Mouse (Mus musculus): ENCODE measurements around the gene Sdc3. TPM values are rescaled to one million over a fixed set of nuclear protein-coding genes. Genes with fewer than 3 reads are reported as not detected.

Sdc3 gene
- polyA plus RNA-seq, 1 experiment from 2014 or later = 20.5 TPM

DNA sequence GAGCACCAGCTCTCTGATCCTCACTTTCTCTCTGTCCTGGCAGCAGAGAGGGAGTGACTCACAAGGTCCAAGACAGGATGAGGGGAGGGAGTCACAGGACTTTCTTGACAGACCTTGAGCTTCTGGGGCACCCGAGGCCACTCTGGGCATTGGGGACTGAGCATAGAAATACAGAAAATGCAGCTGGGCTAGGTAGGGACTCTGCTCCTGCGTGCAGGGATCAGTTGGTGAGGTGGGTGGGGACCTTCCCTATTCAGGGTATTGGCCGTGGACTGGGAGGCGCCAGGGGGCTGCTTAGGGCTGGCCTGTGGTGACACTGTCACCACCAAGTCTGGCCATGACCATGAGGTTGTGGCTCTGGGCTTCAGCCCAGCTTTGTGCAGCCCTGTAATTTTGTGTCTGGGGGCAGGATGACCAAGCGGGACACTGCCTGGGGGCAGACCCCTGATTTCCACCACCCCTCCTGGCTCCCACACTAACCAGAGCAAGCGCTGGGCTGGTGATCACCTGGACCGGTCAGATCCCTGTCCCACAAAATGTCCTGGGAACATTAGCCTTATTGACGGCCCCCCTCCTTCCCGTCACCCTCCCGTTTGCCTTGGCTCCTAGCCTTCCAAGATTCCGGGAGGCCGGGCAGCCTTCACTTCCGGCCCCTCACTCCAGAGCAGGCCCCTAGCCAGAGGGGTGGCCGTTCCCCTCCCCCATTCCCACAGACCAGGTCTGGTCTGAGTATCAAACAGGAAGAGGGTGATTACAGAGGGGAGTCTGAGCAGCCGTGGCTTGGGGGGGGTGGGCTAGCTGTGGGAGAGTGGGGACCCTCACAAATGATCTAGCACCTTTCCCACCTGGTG, 5.1 kb downstream of the Sdc3 start:
- peaks cover 57% of the 10 kb centered on the region for H3K4me1 ChIP-seq
- no peaks in the 10 kb centered on the region for H3K9me3 ChIP-seq
- H3K27ac ChIP-seq = peak overlapping the region; percentile 50
- no peaks in the 10 kb centered on the region for H3K27me3 ChIP-seq
- no peak overlapping the region for H3K9ac ChIP-seq
- ATAC-seq (ENCODE audit: borderline replicate concordance, extremely low read depth, low FRiP score, low TSS enrichment) = peak; percentile 47; the same call in 1 of the 2 replicates
- peak overlapping the region; percentile 39 for H3K4me2 ChIP-seq
- H3K36me3 ChIP-seq = no peaks in the 10 kb centered on the region
- H3K4me3 ChIP-seq = no peak overlapping the region
- WGBS = 18% methylated on average over 15 of the region's 15 CpGs

DNA sequence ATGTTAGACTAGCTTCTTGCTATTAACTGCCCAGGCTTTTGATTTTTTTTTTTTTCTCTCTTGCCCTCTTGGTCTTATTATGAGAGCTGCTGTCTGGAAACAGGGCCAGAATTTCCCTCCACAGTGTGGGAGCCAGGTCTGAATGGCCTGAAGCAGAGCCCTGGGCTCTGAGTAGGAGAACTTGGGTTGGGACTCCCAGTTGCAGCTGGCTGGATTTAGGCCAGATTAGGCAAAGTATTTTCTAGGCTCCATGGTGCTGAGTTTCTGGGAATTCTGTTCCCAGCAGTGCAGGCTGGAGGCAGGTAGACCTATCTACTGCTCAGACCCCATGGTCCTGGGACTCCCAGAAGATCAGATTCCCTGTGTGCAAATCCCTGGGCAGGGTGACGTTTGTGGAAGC, 6.1 kb downstream of the Sdc3 start:
- peaks cover 50% of the 10 kb centered on the region for H3K4me1 ChIP-seq
- no peak overlapping the region for H3K9ac ChIP-seq
- H3K36me3 ChIP-seq = no peaks in the 10 kb centered on the region
- no peaks in the 10 kb centered on the region for H3K9me3 ChIP-seq
- H3K27me3 ChIP-seq = no peaks in the 10 kb centered on the region
- H3K4me2 ChIP-seq = no peak overlapping the region
- no peak overlapping the region for H3K4me3 ChIP-seq
- 72% methylated on average over 1 of the region's 1 CpGs for WGBS
- peak overlapping the region; percentile 50 for H3K27ac ChIP-seq
- no peak for ATAC-seq (ENCODE audit: borderline replicate concordance, extremely low read depth, low FRiP score, low TSS enrichment)

DNA sequence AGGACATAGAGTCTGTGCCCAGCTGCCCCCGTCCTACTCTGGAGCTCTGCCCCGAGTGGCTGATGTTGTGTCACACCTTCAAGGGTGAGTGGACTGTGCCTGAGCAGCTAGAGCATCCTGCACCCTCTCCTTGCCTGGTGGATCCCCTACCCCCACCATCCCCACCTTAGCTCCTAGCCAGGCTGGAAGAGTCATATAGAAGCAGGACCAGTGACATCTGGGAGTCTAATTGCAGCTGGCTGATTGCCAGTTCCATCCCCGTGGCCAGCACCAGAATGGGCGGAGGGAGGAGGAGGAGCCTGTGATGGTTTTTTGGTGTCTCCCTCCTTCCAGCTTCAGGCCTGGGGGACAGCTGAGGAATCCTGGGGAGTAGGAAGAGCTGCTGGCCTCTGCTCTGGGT, 6.8 kb downstream of the Sdc3 start:
- Histone ChIP-seq H3K27ac (peak overlapping the region; percentile 50), H3K9me3 (no peaks in the 10 kb centered on the region), H3K9ac (no peak overlapping the region), H3K36me3 (no peaks in the 10 kb centered on the region), H3K4me3 (no peak overlapping the region), H3K4me2 (no peak overlapping the region), H3K4me1 (peaks cover 47% of the 10 kb centered on the region), H3K27me3 (no peaks in the 10 kb centered on the region)
- WGBS = 37% methylated on average over 4 of the region's 4 CpGs
- ATAC-seq (ENCODE audit: borderline replicate concordance, extremely low read depth, low FRiP score, low TSS enrichment) = no peak; the same call in 1 of the 2 replicates

DNA sequence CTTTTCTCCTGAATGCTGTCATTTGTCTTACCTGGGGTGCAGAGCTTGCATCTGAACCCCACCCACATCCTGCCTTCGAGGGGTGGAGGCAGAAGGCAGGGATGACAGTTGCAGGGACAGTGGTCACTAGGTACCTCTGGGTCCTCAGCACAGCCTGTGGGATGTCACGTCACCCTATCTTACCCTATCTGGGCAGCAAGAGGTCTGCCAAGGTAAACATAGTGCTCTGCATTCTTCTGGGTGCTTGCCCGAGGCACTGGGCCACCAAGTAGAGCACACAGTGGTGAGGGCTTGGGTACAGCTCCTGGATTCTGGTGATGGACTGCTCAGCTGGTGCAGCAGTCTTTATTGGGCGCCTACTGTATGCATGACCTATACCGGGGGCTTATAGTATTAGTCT, 7.2 kb downstream of the Sdc3 start:
- 52% methylated on average over 5 of the region's 5 CpGs for WGBS
- Histone ChIP-seq H3K9me3 (no peaks in the 10 kb centered on the region), H3K9ac (no peak overlapping the region), H3K4me1 (peaks cover 43% of the 10 kb centered on the region), H3K4me3 (no peak overlapping the region), H3K27me3 (no peaks in the 10 kb centered on the region), H3K4me2 (no peak overlapping the region), H3K36me3 (no peaks in the 10 kb centered on the region), H3K27ac (no peak overlapping the region)
- ATAC-seq (ENCODE audit: borderline replicate concordance, extremely low read depth, low FRiP score, low TSS enrichment) = no peak

DNA sequence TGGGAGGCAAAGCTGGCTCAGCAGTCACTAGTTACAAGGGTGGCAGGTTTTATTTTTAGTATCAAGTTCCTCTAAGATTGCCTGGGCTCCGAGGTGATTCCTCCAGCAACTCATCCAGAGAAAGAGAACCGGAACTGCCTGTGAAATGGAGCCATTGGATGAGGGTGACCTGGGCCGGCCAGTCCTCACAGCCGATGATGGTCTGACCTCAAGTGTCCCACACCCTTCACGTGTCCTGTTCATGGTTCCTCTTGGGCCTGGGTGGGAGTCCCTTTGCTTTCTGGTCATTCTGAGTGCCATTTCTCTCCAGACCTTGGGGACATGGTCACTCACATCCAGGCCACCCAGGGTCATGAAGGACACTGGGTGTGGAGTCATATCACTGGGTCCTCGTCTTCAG, 7.8 kb downstream of the Sdc3 start:
- Histone ChIP-seq H3K27me3 (no peaks in the 10 kb centered on the region), H3K9ac (no peak overlapping the region), H3K4me2 (no peak overlapping the region), H3K27ac (no peak overlapping the region), H3K4me1 (peaks cover 48% of the 10 kb centered on the region), H3K9me3 (no peaks in the 10 kb centered on the region), H3K4me3 (no peak overlapping the region), H3K36me3 (no peaks in the 10 kb centered on the region)
- no peak for ATAC-seq (ENCODE audit: borderline replicate concordance, extremely low read depth, low FRiP score, low TSS enrichment)
- 77% methylated on average over 6 of the region's 6 CpGs for WGBS

DNA sequence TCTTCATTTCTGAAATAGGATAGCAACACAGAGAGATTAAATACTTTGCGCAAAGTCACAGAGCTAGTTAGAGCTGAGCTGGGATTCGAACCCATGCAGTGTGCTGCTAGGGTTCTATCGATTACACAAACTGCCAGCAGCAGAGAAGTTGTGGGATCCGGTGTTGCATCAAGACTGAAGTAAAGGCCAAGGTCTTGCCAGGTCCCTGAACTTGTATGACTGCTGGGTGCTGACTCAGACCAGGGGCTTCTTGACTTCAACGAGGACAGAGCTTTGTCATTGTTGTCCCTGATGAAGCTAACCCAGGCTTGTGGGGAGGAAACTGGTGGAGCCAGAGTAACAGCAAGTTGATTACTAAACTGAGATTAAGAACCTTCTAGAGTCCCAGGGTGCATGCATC, 8.9 kb downstream of the Sdc3 start:
- Histone ChIP-seq H3K27ac (no peak overlapping the region), H3K4me1 (peaks cover 52% of the 10 kb centered on the region), H3K9ac (no peak overlapping the region), H3K4me2 (no peak overlapping the region), H3K4me3 (no peak overlapping the region), H3K27me3 (no peaks in the 10 kb centered on the region), H3K36me3 (no peaks in the 10 kb centered on the region), H3K9me3 (no peaks in the 10 kb centered on the region)
- ATAC-seq (ENCODE audit: borderline replicate concordance, extremely low read depth, low FRiP score, low TSS enrichment) = no peak
- 86% methylated on average over 5 of the region's 5 CpGs for WGBS

DNA sequence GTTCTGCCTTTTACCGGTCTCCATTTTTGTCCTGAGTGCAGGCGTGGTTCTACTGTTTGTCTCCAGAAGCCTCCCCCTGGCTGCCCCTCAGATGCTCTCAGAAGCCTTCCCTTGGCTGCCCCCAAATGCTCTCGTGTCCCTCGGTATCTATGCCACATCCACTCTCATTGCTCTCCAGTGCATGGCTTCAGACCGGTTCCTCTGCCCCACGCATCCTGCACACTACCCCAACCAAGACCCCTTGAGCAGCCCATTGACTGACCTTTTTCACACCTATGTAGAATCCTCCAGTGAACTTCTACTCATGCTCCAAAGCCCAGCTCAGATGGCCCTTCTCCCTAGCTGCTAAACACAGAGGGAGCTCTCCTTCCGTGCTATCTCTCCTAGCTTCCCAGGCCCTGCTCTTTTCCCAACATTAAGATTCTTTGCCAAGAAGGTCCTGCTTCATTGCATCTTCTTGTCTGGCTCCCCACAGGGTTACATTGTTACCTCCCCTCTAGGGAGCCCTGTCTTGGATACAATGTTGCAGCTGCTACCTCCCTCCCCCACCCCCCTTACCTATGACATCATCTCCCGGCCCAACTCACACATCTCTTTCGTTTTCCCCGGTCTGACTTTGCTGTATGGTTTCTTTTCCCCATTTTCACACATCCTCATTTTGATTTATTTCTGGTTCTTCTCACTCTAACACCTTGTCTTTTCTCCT, 9.4 kb downstream of the Sdc3 start:
- H3K4me3 ChIP-seq = no peak overlapping the region
- ATAC-seq (ENCODE audit: borderline replicate concordance, extremely low read depth, low FRiP score, low TSS enrichment) = no peak
- 54% methylated on average over 10 of the region's 10 CpGs for WGBS
- H3K4me1 ChIP-seq = peaks cover 49% of the 10 kb centered on the region
- no peak overlapping the region for H3K4me2 ChIP-seq
- H3K27me3 ChIP-seq = no peaks in the 10 kb centered on the region
- no peak overlapping the region for H3K9ac ChIP-seq
- H3K9me3 ChIP-seq = no peaks in the 10 kb centered on the region
- H3K27ac ChIP-seq = no peak overlapping the region
- H3K36me3 ChIP-seq = no peaks in the 10 kb centered on the region

DNA sequence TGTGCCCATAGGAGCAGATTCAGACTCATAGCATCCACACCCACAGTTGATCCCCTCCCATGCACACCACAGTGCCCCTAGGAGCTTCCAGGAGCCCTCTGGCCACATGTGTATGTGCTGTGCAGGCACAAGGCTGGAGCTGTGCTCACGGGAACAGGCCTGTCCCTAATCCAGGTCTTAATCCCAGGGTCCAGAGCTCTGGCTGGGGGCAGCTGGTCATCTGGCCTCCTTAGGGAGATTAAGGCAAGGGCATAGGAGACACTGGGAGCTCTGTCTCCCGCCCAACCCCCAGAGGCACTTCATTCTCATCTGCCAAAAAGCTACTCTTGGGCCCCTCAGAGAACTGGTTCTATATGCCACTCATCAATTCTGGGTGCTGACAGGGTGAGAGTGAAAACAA, 11.3 kb downstream of the Sdc3 start:
- Histone ChIP-seq H3K9ac (no peak overlapping the region), H3K9me3 (no peaks in the 10 kb centered on the region), H3K4me2 (no peak overlapping the region), H3K4me1 (peaks cover 30% of the 10 kb centered on the region), H3K4me3 (no peak overlapping the region), H3K27ac (no peak overlapping the region), H3K36me3 (no peaks in the 10 kb centered on the region), H3K27me3 (no peaks in the 10 kb centered on the region)
- no peak for ATAC-seq (ENCODE audit: borderline replicate concordance, extremely low read depth, low FRiP score, low TSS enrichment)
- WGBS = 74% methylated on average over 2 of the region's 2 CpGs

DNA sequence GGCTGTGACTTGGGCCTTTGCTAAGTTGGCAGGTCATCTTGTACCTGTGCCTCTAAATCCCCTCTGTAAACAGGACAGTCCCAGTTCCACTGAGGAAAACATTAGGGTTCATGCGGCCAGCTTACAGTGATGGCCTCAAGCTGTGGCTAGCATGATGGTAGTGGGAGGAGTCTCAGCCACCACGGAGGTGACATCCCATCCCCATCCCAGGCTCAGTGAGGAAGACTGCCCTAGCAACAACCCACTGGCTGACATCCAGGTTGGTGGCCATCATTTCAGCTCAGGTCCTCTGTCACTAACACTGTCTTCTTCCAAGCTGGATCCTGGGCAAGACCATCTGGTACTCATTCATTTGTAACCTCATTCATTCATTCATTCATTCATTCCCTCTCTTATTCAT, 12.0 kb downstream of the Sdc3 start:
- Histone ChIP-seq H3K4me3 (no peak overlapping the region), H3K27ac (no peak overlapping the region), H3K36me3 (no peaks in the 10 kb centered on the region), H3K9ac (no peak overlapping the region), H3K27me3 (no peaks in the 10 kb centered on the region), H3K4me2 (no peak overlapping the region), H3K9me3 (no peaks in the 10 kb centered on the region), H3K4me1 (peaks cover 23% of the 10 kb centered on the region)
- WGBS = 49% methylated on average over 2 of the region's 2 CpGs
- ATAC-seq (ENCODE audit: borderline replicate concordance, extremely low read depth, low FRiP score, low TSS enrichment) = no peak

DNA sequence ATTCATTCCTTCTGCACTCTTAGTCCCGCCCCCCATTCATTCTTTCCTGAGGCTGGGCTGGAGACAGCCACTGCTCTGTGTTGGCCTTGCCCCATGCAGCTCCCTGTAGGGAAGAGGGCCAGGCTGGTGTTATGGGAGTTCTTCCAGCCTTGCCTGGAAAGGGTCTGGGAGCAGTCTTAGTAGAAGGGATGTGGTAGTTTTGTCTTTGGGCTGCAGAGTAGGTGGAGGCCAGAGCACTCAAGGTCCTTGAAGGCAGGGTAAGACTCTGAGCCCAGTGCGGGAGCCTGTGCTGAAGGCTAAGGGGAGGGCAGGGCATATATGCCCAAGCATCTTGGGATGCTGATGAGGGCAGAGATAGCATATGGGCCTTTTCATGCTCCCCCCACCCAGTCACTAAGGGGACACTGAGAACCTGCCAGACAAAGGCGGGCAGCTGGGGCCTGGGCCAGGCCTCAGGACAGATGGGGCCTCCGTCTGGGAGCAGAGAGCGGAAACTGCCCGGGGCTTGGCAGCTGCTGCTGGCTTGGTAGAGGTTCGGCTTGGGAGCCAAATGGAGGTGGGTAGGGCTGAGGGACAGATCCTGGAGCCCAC, 12.5 kb downstream of the Sdc3 start:
- no peaks in the 10 kb centered on the region for H3K9me3 ChIP-seq
- no peak overlapping the region for H3K4me3 ChIP-seq
- H3K27ac ChIP-seq = peak overlapping the region; percentile 50
- ATAC-seq (ENCODE audit: borderline replicate concordance, extremely low read depth, low FRiP score, low TSS enrichment) = 0 out of 2 replicates have a peak, but pooled peaks have one; percentile 25
- peaks cover 22% of the 10 kb centered on the region for H3K4me1 ChIP-seq
- WGBS = 58% methylated on average over 7 of the region's 7 CpGs
- no peaks in the 10 kb centered on the region for H3K27me3 ChIP-seq
- no peak overlapping the region for H3K4me2 ChIP-seq
- no peak overlapping the region for H3K9ac ChIP-seq
- no peaks in the 10 kb centered on the region for H3K36me3 ChIP-seq

DNA sequence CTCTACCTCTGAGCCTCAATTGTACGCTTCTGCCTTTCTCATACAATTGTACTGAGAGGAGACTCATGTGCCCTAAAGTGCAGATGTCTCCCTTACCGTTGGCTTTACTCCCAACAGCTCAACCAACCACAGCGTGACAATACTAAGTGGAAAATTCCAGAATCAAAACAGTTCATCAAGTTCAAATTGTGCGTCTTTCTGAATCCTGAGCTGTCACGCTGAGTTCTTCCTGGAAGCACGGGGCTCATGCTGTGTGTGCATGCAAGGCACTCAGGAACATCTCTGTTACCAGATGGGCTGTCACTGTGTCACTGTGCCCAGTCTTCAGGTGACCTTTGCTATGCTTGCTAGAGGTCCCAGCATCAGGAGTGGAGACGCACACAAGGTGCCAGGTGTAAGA, 13.4 kb downstream of the Sdc3 start:
- Histone ChIP-seq H3K4me2 (no peak overlapping the region), H3K9ac (no peak overlapping the region)
- 82% methylated on average over 7 of the region's 7 CpGs for WGBS

DNA sequence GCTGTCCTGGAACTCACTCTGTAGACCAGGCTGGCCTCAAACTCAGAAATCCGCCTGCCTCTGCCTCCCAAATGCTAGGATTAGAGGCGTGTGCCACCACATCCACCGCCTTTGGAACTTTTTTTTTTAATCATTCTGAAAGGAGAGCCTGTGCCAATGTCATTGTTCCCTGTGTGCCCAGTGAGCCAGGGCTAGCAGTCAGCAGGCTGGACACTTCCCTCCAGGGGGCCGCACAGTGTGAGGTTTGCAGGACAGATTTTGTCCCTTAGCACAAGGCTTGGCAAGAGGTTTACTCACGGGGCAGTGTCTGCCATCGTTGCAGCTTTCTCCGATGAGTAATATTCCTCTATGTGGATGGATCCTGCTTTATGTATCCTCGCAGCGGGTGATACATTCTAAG, 14.4 kb downstream of the Sdc3 start:
- 85% methylated on average over 9 of the region's 9 CpGs for WGBS
- Histone ChIP-seq H3K9ac (no peak overlapping the region), H3K4me2 (no peak overlapping the region), H3K4me1 (peaks cover 18% of the 10 kb centered on the region), H3K27ac (no peak overlapping the region), H3K9me3 (no peaks in the 10 kb centered on the region), H3K27me3 (no peaks in the 10 kb centered on the region), H3K36me3 (no peaks in the 10 kb centered on the region), H3K4me3 (no peak overlapping the region)
- ATAC-seq (ENCODE audit: borderline replicate concordance, extremely low read depth, low FRiP score, low TSS enrichment) = no peak

More for the DNA sequence above, 13.4 kb downstream of the Sdc3 start:
- no peaks in the 10 kb centered on the region for H3K9me3 ChIP-seq
- H3K36me3 ChIP-seq = no peaks in the 10 kb centered on the region
- no peak overlapping the region for H3K4me3 ChIP-seq
- no peaks in the 10 kb centered on the region for H3K27me3 ChIP-seq
- H3K27ac ChIP-seq = no peak overlapping the region
- peaks cover 21% of the 10 kb centered on the region for H3K4me1 ChIP-seq
- ATAC-seq (ENCODE audit: borderline replicate concordance, extremely low read depth, low FRiP score, low TSS enrichment) = no peak

Measured in lung, embryonic 15.5 days (tissue).